Mouse (Mus musculus) cerebellum, postnatal 36 days (tissue): ENCODE results near the gene Daam2.

Source experiments
- DNase-seq, 2 experiments: peaks; one replicate each; pipeline ENCODE4 v3.0.0; 2021 to 2022; ENCODE audit warnings: mixed read lengths in 2 of 2

Daam2 gene

DNA sequence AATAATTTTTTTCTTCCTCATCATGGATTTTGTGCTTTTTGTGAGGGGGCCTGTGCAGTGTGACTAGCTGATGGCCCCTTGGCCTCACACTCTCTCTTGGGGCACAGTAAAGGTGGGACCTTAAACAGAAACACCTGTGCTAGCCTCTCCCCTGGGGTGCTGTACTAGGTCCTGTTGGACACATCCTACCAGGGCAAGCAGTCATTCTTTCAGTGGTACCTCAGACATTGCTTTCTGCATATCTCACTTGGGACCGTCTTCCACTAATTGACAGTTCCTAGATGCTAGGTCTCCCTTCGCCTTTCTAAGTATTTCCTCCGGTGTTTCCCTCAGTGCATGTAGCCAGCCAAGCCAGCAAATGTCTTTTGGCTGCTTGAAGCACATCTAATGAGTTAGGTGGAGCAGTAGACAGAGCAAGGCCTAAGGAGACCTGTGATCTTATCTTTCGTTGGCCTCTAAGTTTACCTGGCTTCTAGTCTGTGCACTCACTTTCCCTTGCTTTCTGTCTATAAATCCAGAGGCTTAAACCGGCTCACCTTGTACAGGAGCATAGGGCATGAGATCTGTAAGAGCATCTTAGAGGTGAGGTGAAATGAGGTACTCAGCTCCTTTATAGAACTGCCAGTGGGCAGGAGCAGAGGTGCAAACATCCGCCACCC lies 134.5 kb downstream of the Daam2 start:
- no peak for DNase-seq

GRCm38 (mm10) chr17:49428751-49429415 lies 135.3 kb downstream of the Daam2 start:
- DNase-seq = peak; percentile 49 to 57

DNA sequence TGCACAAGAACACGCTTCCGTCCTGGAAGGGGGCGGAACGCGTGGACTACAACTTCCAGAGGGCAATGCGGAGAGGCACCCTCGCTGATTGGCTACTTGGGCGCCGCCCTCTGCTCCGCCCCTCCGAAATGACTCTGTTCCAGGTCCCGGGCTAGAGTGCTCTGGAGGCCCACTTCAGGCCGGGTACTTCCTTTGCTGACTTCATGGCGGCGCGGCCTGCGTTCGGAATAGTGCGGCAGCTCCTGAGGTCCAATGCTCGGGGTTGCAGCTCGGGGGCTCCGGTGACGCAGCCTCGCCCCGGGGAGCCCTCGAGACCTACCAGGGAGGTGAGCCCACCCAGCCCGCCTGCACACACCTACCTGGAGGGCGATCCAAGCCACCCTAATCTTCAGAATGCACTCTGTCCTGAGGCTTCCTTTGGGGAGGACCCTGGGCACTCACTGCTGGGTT lies 135.9 kb downstream of the Daam2 start, which contains the start of gene Mocs1:
Gene Mocs1, plus strand, starts transcription at position 124 of the 450 bp plus-strand sequence.
- peak; percentile 91 for DNase-seq

DNA sequence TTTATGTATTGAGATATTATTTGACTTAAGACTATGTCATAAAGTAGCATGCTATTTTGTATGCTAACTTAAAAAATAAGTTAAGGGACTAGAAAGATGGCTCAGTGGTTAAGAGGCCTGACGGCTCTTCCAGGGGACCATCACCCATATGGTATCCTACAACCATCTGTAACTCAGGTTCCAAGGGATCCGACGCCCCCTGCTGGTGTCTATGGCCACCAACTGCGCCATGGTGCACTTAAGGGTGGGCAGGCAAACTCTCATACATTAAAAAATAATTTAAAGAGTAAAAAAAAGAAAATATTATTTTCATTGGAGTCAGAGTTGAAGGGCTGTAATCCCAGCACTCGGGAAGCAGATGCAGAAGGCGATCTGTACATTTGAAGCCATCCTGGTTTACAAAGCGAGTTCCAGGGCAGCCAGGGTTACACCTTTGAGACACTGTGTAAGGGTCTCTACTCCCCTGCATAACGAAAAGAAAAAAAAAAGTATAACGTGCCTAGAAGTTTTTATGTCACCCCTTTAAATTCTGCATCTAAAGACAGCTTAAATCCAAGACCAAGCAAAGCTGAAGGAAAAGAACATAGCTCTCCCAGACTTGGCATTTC lies 136.4 kb downstream of the Daam2 start:
- no peak for DNase-seq

DNA sequence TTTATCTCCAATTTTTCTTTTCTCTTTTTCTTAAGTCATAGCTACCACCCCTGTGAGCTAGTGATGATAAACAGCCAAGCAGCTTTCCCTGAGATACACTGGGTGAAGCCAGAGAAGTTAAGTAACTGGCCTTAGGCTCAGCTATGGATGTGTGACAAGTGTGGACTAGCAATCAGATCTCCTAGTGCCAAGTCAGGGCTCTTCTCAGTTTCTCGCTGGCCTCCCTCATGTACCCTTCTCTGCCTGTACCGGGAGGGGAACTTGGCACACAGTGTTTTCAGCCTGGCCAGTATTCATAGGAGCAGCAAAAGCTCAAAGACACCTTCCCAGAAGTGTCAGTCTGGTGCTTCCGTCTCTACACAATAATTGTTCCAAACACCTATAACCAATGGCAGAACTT lies 140.3 kb downstream of the Daam2 start:
- no peak for DNase-seq

DNA sequence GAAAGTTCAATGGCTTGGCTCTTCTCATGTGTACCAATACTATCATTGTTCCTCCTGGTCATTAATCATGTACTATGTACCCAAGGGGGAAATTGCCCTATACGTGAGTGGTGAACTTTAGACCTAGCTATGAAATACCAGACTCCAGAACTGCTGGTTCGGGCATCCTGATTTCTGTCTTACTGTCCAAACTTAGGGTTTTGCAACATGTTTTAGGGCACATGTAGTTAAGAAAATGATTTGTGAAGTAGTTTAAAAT lies 141.1 kb downstream of the Daam2 start:
- no peak for DNase-seq

GRCm38 (mm10) chr17:49422286-49423066 lies 141.7 kb downstream of the Daam2 start:
- no peak for DNase-seq

- no peak for DNase-seq
Observed at GRCm38 (mm10) chr17:49419813-49420212, 144.3 kb downstream of the Daam2 start.

- no peak for DNase-seq
Observed at GRCm38 (mm10) chr17:49416228-49416627, 147.9 kb downstream of the Daam2 start.

DNA sequence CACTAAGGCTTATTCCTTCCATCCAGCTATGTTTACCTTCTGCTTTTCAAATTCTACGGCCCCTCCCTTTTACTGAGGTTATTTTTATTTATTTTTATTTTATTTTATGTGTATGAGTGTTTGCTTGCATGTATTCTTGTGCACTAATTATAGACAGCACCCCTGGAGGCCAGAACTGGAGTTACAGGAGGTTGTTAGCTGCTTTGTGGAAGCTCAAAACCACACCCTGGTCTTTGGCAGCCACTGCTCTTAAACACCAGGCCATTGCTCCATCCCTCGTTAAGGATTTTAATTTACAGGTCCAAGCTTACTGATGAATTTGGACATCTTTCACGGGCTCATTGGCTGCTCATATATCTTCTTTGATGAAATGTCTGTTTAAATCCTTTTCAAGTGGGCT lies 150.6 kb downstream of the Daam2 start:
- no peak for DNase-seq

DNA sequence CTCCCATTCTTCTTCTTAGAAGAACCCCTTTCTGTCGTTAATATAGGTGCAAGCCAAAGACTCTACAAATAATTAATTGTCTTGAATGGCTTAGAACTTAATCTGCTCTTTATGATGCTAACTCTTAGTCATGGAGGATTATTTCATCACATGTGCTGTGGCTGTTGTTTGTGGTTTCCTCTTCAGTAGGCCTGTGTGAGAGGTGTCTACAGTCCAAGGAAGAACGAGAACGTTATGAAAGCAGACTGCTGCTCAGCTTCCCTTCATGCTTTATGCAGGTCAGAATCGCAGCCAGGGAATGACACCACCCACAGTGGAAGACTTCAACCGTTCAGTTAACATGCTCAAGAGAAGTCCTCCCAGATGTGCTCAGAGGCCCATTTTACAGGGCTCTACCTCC lies 151.2 kb downstream of the Daam2 start:
- DNase-seq = no peak
